Mouse (Mus musculus) monocyte, adult 5-6 weeks (primary cell): ENCODE measurements around the gene Tmed9. TPM values are rescaled to one million over a fixed set of nuclear protein-coding genes. Genes with fewer than 3 reads are reported as not detected.
A peak's percentile ranks its signal among the peaks of the same experiment; 100 is the strongest.
"Not testable (repeated sequence)": the region's sequence is repeated elsewhere in the genome, so short reads cannot be mapped to it uniquely, and the experiment has no call there.

ENCODE experiments used
- ATAC-seq: fragments of 153-309, 156-312 bp; replicated peaks from 2 replicates; pipeline ENCODE4 v1.8.0; 2017; ENCODE audit warnings: mild to moderate bottlenecking; ENCODE audit not compliant: low TSS enrichment, insufficient number of reproducible peaks, severe bottlenecking, poor library complexity, low FRiP score
- total RNA-seq: library from RNA; stranded (forward); fragments of 200-1000, 200-491, 200-594 nt; gene quantifications from 3 replicates; pipeline ENCODE4 v1.2.3, GENCODE M21; 2017

Tmed9 gene
- total RNA-seq, 1 experiment from 2014 or later = 150 TPM

GRCm38 (mm10) chr13:55557499-55557898 is 16.0 kb upstream of the Tmed9 start:
- no peak for ATAC-seq

DNA sequence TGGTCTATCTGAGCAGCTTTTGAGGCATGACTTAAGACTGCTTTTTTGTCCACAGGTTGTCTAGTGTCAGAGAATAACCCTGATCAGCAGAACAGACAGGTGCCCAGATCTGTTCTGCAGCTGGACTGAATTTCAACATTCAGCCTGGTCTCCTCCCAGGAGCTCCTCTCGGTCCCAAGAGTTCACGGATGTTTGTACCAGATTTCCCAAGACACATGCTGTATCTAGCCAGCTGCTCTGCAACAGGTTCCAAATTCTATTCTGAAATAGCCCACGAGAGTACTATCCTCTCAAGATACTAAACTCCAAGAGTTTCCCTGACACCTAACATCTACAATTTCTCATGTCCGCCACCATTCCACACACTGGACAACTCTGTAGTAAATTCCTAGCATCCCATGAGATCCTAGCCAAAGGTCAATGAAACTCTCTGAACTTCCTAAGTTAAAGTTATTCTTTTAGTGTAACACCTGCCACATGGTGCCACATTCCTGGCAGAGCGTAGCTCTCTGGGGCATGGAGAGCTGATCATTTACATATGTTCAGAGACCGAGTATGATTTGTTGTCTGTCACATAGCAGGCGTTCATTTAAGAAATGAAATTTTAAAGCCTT is 10.2 kb upstream of the Tmed9 start:
- no peak for ATAC-seq

DNA sequence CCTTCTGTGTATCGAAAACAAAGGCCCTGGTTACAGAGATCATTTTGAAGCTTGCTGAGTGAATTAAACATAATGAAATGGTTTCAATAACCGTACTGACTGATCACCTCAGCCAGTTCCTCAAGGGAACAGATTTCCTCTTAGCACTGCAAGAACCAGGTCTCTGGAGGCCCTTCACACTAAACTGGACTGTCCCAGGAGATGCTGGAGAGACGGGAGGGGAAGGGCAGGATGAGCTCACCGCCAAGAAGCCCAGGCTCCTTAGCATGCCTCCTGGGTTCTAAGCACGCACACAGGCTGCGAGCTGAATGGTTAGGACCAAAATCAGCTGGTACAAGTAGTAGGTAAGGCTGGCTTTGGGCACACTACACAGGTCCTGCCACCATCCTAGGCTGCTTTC is 6.5 kb upstream of the Tmed9 start:
- no peak for ATAC-seq

DNA sequence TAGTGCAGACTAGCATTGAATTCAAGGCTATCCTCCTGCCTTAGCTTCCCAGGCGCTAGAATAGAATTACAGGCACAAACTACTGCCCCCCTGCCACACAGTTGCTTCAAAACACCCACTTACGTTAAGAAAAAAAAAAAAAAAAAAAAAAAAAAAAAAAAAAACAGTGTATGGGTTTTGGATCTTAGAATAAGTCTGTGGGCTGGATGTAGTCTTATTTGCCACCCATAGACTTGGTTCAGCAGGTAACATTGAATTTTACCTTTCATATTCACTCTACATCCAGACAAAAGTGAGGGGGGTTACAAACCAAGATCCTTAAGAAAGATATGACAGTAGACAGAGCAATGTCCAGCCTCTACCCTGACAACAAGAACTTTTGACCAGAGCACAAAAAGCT is 5.6 kb upstream of the Tmed9 start:
- ATAC-seq = no peak

- ATAC-seq = not testable (repeated sequence)
Measured at GRCm38 (mm10) chr13:55568524-55568923, 5.0 kb upstream of the Tmed9 start.

DNA sequence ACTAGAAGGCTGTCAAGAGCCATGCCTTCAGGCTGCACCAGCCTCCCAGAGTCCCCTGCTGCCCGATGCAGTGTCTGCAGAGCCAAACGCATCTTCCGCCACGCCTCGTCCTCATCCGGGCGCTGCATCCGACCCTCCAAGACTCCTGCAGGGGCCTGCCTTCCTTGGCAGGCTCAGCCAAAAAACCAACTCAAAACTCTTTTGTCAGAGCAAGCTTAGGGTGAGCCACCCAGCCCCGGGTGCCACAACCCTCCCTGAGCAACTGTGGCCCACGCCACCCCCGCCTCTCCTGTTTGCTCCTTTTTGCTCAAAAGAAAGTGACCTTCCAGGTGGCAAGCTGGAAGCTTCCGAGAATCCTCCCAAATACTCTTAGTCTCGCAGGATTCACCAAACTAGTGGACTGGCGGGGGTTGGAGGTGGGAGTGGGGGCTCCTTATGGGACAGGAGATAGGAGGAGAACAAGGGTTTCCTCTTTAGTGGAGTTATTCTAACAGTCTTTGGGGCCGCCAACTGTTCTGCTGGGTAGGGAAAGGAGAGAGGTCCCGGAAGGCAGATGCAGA is 3.7 kb upstream of the Tmed9 start:
- no peak for ATAC-seq

DNA sequence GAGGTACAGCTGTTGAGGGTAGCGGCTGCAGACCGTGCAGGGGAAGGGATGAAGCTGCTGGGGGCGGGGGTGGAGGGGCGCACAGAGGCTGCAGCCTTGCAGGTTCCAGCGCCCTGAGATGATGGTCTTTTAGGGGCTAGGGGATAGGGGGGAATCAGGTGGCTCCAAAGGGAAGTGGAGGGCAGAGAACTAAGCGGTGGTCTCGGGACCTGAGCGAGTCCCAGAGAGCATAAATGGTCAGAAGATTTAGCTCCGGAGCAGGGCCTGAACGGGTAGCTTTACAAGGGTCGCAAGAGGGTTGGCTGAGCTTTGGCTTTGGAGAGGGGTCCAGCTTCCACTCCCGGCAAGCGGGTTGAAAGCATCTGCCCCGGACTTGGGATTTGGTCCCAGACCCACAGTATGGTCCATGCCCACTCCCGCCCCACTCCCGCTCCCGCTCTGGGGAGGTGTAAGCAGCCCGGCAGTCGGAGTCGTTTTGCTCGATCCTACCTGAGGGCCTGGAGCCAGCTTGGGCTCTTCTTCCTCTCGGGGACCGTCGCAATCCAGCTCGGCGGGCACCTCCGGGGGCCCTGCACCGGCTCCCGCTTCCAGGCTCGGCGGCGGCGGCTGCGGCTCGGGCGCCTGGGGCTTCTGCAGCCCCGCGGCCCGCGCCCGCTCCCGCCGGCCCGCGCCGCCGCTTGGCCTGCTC is 3.1 kb upstream of the Tmed9 start:
- 0 out of 2 replicates have a peak, but pooled peaks have one; percentile 20 for ATAC-seq

DNA sequence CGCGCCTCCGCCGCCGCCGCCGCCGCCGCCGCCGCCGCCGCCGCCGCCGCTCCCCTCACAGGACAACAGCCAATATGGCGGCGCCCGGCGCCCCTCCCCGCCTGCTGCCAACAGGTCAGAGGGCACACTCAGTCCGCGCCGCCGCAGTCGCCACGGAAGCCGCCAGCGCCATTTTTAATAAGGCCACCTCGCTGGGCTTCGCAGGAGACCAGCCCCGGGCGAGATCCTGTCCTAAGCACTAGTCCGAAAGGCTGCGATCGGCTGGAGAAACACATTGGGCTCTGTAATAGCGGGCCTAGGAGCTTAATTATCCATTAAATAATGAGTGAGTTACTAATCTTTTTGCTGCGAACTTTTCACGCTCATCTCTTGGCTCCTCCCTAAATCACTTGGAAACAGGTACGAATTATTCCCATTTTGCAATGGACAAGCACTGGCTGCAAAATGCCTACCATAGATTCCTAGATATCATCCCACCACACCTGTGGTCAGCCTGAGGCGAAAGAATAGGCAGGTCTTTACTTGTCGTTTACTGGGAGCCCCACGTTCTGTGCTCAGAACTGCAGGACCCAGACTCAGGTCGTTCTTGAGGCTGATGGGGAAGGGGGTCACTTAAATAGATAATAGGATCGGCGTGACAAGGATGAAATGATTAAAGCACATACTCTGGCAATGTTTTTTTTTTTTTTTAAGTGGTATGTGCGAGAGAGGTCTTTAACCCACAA is 2.3 kb upstream of the Tmed9 start, which contains the start of gene Fam193b:
Gene Fam193b, minus strand, starts transcription at position 94 of the 725 bp plus-strand sequence.
- ATAC-seq = peak; percentile 95

DNA sequence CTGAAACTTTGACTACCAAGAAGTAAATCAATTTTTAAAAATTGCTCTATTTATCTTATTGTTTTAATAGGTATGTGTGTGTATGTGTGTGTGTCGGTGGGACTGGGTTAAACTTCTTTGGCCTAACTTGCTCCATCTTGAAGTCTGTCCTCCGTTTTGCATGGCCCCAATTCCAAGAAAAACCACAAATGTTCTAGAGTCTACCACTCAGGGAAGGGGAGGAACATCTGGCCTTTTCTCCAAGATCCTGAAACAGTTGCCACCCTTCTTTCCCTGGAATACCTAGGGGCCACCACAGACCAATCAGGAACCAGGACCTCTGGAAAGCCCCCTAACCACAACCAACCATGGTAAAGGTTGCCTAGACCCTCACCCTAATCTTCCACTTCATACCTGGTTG is 1.6 kb upstream of the Tmed9 start:
- no peak for ATAC-seq

DNA sequence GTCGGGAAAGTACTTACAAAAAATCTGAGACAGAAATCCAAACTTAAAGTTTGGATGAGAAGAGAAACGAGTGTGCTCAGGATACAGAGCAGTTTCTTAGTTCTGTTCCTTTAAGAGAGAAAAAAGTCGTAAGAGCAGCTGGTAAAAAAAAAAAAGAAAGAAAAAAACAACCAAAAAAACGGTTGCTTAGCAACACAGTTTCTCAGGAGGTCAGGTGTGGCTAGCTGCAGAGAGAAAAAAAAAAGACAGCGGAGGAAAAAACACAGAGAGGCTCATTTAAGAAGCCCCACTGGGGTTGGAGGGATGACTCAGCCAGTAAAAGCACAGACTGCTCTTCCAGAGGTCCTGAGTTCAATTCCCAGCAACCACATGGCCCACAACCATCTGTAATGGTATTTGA is 789 bp downstream of the Tmed9 start:
- no peak for ATAC-seq

DNA sequence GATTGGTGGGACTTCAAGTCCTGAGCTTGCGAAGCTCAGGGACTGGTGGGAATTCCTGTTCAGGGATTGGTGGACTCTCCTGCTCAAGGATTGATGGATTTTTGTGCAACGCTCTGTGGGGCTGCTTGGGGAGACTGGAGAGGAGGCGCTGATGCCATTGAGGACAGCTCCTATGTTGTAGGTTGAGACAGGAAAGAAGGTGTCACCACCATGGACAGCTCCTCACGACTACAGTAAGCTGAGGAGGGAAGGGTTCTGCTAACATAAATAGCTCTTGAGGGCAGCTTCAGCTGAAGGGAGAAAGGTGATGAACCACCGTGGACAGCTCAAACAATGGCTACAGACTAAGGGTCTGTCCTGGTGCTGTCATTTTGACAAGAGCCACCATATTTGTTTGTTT is 2.4 kb downstream of the Tmed9 start:
- ATAC-seq = no peak

- ATAC-seq = not testable (repeated sequence)
Measured at GRCm38 (mm10) chr13:55576872-55577271, 3.3 kb downstream of the Tmed9 start.

GRCm38 (mm10) chr13:55578086-55578485 is 4.6 kb downstream of the Tmed9 start:
- no peak for ATAC-seq

DNA sequence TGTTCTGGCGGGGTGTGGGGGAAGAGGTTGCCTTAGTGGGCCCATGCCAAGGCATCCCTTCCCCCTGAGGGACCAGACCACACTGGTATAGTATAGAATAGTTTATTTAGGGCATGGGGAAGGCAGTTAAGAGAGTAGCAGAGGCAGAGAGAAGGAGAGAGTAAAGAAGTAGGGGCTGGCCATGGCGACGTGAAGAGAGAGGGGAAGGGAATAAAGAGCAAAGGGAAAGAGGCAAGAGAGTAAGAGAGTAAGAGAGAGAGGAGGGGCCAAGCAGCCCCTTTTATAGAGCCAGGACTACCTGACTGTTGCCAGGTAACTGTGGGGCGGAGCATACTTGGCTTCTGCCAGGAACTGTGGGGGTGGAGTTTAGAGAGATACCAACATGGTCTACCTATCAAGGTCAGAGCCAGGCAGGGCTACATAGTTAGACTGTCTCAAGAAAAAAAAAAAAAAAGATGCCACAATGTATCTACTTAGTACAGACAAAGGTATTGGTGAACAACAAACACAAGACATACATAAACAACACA is 18.5 kb downstream of the Tmed9 start:
- no peak for ATAC-seq

- peak; percentile 98 for ATAC-seq
Measured at GRCm38 (mm10) chr13:55592512-55593253, 19.2 kb downstream of the Tmed9 start.

DNA sequence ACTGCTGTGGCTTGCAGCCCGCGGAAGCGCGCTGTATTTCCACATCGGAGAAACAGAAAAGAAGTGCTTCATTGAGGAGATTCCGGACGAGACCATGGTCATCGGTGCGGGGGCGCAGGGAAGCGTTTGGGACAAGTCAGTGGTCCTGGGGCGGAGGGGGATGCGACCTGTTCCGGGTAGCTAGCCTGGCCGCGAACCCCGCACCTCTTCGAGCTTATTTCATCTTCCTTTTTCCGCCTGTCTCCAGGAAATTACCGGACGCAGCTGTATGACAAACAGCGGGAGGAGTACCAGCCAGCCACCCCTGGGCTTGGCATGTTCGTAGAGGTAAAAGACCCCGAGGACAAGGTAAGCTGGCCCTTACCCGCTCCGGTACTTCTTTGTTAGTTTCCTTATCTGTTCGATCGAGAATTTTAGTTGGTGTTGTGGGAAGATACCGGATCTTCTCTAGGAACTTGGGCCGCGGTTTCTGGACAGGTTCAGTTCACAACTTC is 19.8 kb downstream of the Tmed9 start:
- ATAC-seq = peak; percentile 10; the same call in 1 of the 2 replicates

DNA sequence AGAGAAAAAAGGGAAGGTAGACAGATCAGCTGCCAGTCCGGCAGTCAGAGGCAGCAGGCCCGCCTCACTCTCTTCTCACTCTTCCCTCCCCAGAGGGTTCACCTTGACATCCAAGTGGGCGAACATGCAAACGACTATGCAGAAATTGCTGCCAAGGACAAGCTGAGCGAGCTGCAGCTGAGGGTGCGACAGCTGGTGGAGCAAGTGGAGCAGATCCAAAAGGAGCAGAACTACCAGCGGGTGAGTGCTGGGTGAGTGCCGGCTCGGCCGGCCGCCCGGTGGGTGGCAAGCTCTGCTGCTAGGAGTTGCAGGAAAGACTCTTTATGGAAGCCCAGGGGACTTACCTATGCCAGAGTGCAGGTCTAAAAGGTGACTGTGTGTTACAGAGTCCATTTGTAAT is 21.8 kb downstream of the Tmed9 start:
- ATAC-seq = no peak

DNA sequence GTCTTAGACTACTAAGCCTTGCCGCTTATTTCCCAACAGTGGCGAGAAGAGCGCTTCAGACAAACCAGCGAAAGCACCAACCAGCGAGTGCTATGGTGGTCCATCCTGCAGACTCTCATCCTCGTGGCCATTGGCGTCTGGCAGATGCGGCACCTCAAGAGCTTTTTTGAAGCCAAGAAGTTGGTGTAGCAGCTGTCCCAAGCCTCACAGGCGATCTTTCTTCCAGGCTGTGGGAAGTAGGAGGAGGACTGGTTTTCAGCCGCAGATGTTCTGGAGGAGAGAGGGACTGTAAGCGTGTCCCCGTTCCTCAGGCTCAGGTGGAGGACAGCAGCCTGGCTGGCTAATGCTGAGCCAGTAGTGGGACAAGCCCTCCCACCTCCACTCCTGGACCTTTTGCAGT is 23.3 kb downstream of the Tmed9 start:
- ATAC-seq = no peak
